In the genomic region with DNA sequence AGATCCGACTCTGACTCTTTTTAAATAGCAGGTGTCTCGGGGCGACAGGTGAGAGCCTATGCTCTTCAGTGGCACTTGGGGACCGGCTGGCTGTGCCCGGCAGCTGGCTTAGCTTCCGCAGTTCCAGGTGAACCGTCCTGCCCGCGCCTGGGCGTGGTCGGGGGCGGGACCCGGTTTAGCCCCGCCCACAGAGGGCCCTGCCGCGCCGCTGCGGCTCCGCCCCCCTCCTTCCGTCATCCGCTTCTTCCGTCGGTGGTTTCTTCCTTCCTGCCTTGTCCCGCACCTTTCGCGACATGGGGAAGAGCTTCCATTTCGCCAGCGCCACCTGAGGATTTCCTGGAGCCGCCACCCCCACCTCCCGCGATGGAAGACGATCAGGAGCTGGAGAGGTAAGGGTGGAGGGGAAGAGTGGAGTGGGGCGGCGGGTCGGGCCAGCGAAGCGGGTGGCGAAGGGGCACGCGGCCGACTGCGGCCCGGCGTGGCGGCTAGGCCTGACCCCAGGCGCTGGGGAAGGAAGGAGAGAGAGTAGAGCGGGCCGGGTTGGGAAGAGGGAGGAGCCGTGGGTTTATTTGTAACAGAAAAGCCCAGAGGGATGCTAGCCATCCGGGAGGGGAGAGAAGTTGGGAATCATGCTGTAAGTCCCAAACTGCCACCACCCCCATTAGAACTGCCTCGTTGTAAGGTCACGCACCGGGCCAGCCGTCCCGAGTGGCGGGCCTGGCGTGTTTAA, we compare ENCODE assay signal across 8 mouse cellular contexts. TPM values are rescaled to one million over a fixed set of nuclear protein-coding genes. Genes with fewer than 3 reads are reported as not detected.
DNase-seq lines count a peak whose midpoint lies in the region; ATAC-seq and TF ChIP-seq lines count a peak whose summit lies in the region.

No protein-coding gene starts in this region.

- H3K4me1 ChIP-seq in heart, embryonic 11.5 days (ENCODE audit: control insufficient read depth, insufficient read depth, low read length), result peaks cover 17% of the 10 kb centered on the region
- peaks cover 37% of the 10 kb centered on the region for H3K4me1 ChIP-seq in kidney, embryonic 15.5 days
- H3K4me1 ChIP-seq in limb, embryonic 15.5 days, result peaks cover 23% of the 10 kb centered on the region
- H3K4me1 ChIP-seq in midbrain, postnatal 0 days (ENCODE audit: insufficient read depth, low read length), result no peaks in the 10 kb centered on the region

- no peaks in the 10 kb centered on the region for H3K27me3 ChIP-seq in C2C12 (ENCODE audit: control insufficient read depth, insufficient read depth, insufficient read length)
- H3K27me3 ChIP-seq in heart, embryonic 11.5 days (ENCODE audit: control insufficient read depth, insufficient read depth, low read length), result no peaks in the 10 kb centered on the region
- H3K27me3 ChIP-seq in kidney, embryonic 15.5 days, result no peaks in the 10 kb centered on the region
- no peaks in the 10 kb centered on the region for H3K27me3 ChIP-seq in limb, embryonic 15.5 days
- no peaks in the 10 kb centered on the region for H3K27me3 ChIP-seq in midbrain, postnatal 0 days (ENCODE audit: insufficient read depth, low read length)

- H3K4me3 ChIP-seq in C2C12 (ENCODE audit: insufficient read depth, poor library complexity, severe bottlenecking), result peak overlapping the region; percentile 82
- H3K4me3 ChIP-seq in heart, embryonic 11.5 days (ENCODE audit: low read depth, low read length), result peak overlapping the region; percentile 91
- peak overlapping the region; percentile 96 for H3K4me3 ChIP-seq in kidney, embryonic 15.5 days (replicated peaks)
- peak overlapping the region; percentile 82 for H3K4me3 ChIP-seq in limb, embryonic 15.5 days
- H3K4me3 ChIP-seq in midbrain, postnatal 0 days (ENCODE audit: low read depth, low read length), result peak overlapping the region; percentile 72

- H3K9ac ChIP-seq in heart, embryonic 11.5 days (ENCODE audit: low read depth, low read length), result peak overlapping the region; percentile 88
- H3K9ac ChIP-seq in kidney, embryonic 15.5 days, result peak overlapping the region; percentile 80
- H3K9ac ChIP-seq in limb, embryonic 15.5 days, result peak overlapping the region; percentile 70
- H3K9ac ChIP-seq in midbrain, postnatal 0 days (replicated peaks; ENCODE audit: low read length, poor library complexity, severe bottlenecking), result peak overlapping the region; percentile 70

- H3ac ChIP-seq in C2C12 (ENCODE audit: control insufficient read depth, insufficient read length, low read depth), result peak overlapping the region; percentile 49

- H3K27ac ChIP-seq in heart, embryonic 11.5 days (ENCODE audit: low read depth, low read length), result peak overlapping the region; percentile 92
- H3K27ac ChIP-seq in kidney, embryonic 15.5 days, result peak overlapping the region; percentile 98
- peak overlapping the region; percentile 94 for H3K27ac ChIP-seq in limb, embryonic 15.5 days
- H3K27ac ChIP-seq in midbrain, postnatal 0 days (ENCODE audit: low read depth, low read length), result 0 out of 2 replicates have a peak overlapping the region, but pooled peaks have one; percentile 72

- peaks cover 46% of the 10 kb centered on the region for H3K79me3 ChIP-seq in C2C12 (ENCODE audit: low read depth)

- H3K36me3 ChIP-seq in C2C12 (ENCODE audit: control insufficient read depth, insufficient read depth), result peaks cover 23% of the 10 kb centered on the region
- H3K36me3 ChIP-seq in heart, embryonic 11.5 days (ENCODE audit: control insufficient read depth, insufficient read depth, low read length), result no peaks in the 10 kb centered on the region
- peaks cover 13% of the 10 kb centered on the region for H3K36me3 ChIP-seq in kidney, embryonic 15.5 days
- H3K36me3 ChIP-seq in limb, embryonic 15.5 days, result peaks cover 5% of the 10 kb centered on the region; the same call in 1 of the 2 replicates
- H3K36me3 ChIP-seq in midbrain, postnatal 0 days (ENCODE audit: insufficient read depth, low read length), result 0 out of 2 replicates have a peak, but pooled peaks cover 5% of the 10 kb centered on the region

- peak; percentile 80 for ATAC-seq in erythroblast, adult 5-6 weeks (replicated peaks; ENCODE audit: low FRiP score, poor library complexity, severe bottlenecking)
- ATAC-seq in heart, embryonic 11.5 days (replicated peaks; ENCODE audit: insufficient number of reproducible peaks, low FRiP score, low TSS enrichment), result peak; percentile 79
- peak; percentile 76 for ATAC-seq in kidney, embryonic 15.5 days (replicated peaks; ENCODE audit: low FRiP score)
- peak; percentile 63; the same call in 1 of the 2 replicates for ATAC-seq in limb, embryonic 15.5 days (ENCODE audit: insufficient number of reproducible peaks, low FRiP score, low TSS enrichment, low read depth)
- ATAC-seq in midbrain, postnatal 0 days (ENCODE audit: low FRiP score), result peak; percentile 76

- H3K9me3 ChIP-seq in heart, embryonic 11.5 days (replicated peaks; ENCODE audit: control insufficient read depth, low read length), result no peaks in the 10 kb centered on the region
- no peaks in the 10 kb centered on the region for H3K9me3 ChIP-seq in kidney, embryonic 15.5 days (replicated peaks)
- H3K9me3 ChIP-seq in limb, embryonic 15.5 days, result no peaks in the 10 kb centered on the region
- no peaks in the 10 kb centered on the region for H3K9me3 ChIP-seq in midbrain, postnatal 0 days (ENCODE audit: low read length)

- peak; percentile 92 for DNase-seq in brain, adult 2 months (ENCODE audit: low read depth, low spot score)
- DNase-seq in midbrain, postnatal 0 days (ENCODE audit: low spot score), result peak; percentile 82
- peak; percentile 97 for DNase-seq in spleen, postnatal 10 days (ENCODE audit: low spot score in 2 of 2)

- peaks cover 68% of the 10 kb centered on the region for H3K79me2 ChIP-seq in C2C12 (ENCODE audit: control insufficient read depth, insufficient read depth)

- peak overlapping the region; percentile 94 for H3K4me2 ChIP-seq in heart, embryonic 11.5 days
- peak overlapping the region; percentile 97 for H3K4me2 ChIP-seq in kidney, embryonic 15.5 days
- peak overlapping the region; percentile 93 for H3K4me2 ChIP-seq in limb, embryonic 15.5 days
- peak overlapping the region; percentile 89 for H3K4me2 ChIP-seq in midbrain, postnatal 0 days (ENCODE audit: low read depth, low read length, poor library complexity, severe bottlenecking)

- WGBS in heart, embryonic 11.5 days (ENCODE audit: insufficient replicate concordance), result under 1% methylated on average over 57 of the region's 57 CpGs
- WGBS in kidney, embryonic 15.5 days, result under 1% methylated on average over 55 of the region's 57 CpGs
- under 1% methylated on average over 55 of the region's 57 CpGs for WGBS in limb, embryonic 15.5 days
- WGBS in midbrain, postnatal 0 days, result under 1% methylated on average over 49 of the region's 57 CpGs

- TF ChIP-seq CTCF in C2C12 (IDR thresholded peaks at IDR 0.05; ENCODE audit: control insufficient read depth, insufficient read depth, insufficient read length), result no peak
- TF ChIP-seq CTCF in midbrain, postnatal 0 days (IDR thresholded peaks at IDR 0.05), result no peak

TF ChIP-seq in C2C12, 6 proteins besides CTCF, POLR2A, EP300 and RAD21:
- TF ChIP-seq USF1 (IDR thresholded peaks at IDR 0.05; ENCODE audit: low read depth) (no peak), CEBPB (IDR thresholded peaks at IDR 0.05; ENCODE audit: low read depth) (no peak), FOSL1 (IDR thresholded peaks at IDR 0.05; ENCODE audit: insufficient read depth, low read length, poor library complexity, severe bottlenecking) (no peak), MYOD1 (IDR thresholded peaks at IDR 0.05; ENCODE audit: control insufficient read depth, insufficient read length, low read depth) (no peak), MYOG (IDR thresholded peaks at IDR 0.05; ENCODE audit: control insufficient read depth, extremely low read depth, insufficient read length) (no peak), MAX (IDR thresholded peaks at IDR 0.05) (no peak)

RNA-seq across cellular contexts. Expression of a gene that starts 0.6 kb away (rescaled TPM):
- 115 TPM for polyA plus RNA-seq in C2C12 (2012; fragmentation: generic; extraction: Trizol)
- total RNA-seq in erythroblast, adult 5-6 weeks (2015; ENCODE audit: low replicate concordance), result 27.9 and 36.6 TPM in 2 replicates
- 26.9 and 28.7 TPM in 2 replicates for total RNA-seq in erythroblast, adult 5-6 weeks (2017; ENCODE audit: low replicate concordance)
- 103 TPM in 2 replicates for polyA plus RNA-seq in heart, embryonic 11.5 days (2014; fragmentation: Nextera tagmentation; extraction: Ambion mirVana)
- polyA plus RNA-seq in kidney, embryonic 15.5 days (2015; fragmentation: Nextera tagmentation; extraction: Ambion mirVana), result 139 and 154 TPM in 2 replicates
- 135 and 145 TPM in 2 replicates for polyA plus RNA-seq in limb, embryonic 15.5 days (2015; fragmentation: Nextera tagmentation; extraction: Ambion mirVana)
- 58.4 and 60.1 TPM in 2 replicates for total RNA-seq in midbrain, postnatal 0 days (2014; rRNA removed)
- polyA plus RNA-seq in midbrain, postnatal 0 days (2015; fragmentation: Nextera tagmentation; extraction: Ambion mirVana), result 89.4 and 91.0 TPM in 2 replicates

RNA-seq across cellular contexts. Expression of a gene that starts 1.1 kb away (rescaled TPM):
- 3.7 TPM for polyA plus RNA-seq in C2C12 (2012; fragmentation: generic; extraction: Trizol)
- 0.84 and 6.5 TPM in 2 replicates for total RNA-seq in erythroblast, adult 5-6 weeks (2015; ENCODE audit: low replicate concordance)
- 1.8 and 2.0 TPM in 2 replicates for total RNA-seq in erythroblast, adult 5-6 weeks (2017; ENCODE audit: low replicate concordance)
- polyA plus RNA-seq in heart, embryonic 11.5 days (2014; fragmentation: Nextera tagmentation; extraction: Ambion mirVana), result 9.4 and 11.0 TPM in 2 replicates
- 14.6 and 15.4 TPM in 2 replicates for polyA plus RNA-seq in kidney, embryonic 15.5 days (2015; fragmentation: Nextera tagmentation; extraction: Ambion mirVana)
- polyA plus RNA-seq in limb, embryonic 15.5 days (2015; fragmentation: Nextera tagmentation; extraction: Ambion mirVana), result 14.2 and 15.7 TPM in 2 replicates
- 5.6 and 6.5 TPM in 2 replicates for total RNA-seq in midbrain, postnatal 0 days (2014; rRNA removed)
- 2.6 and 2.9 TPM in 2 replicates for polyA plus RNA-seq in midbrain, postnatal 0 days (2015; fragmentation: Nextera tagmentation; extraction: Ambion mirVana)

Comparison
In these comparisons a context has a peak if more than half of its experiments do, and no peak if none do; other contexts are left out.
1. Peak in every context shown above with its lines: DNase-seq, ATAC-seq, H3K4me3 ChIP-seq and H3K27ac ChIP-seq.